Mouse (Mus musculus) CD8-positive naive resting alpha-beta T cell, adult 2 months (primary cell): ENCODE data around the gene Hmcn2.

Experiments
- DNase-seq, 2 experiments: peaks; one replicate each; pipeline ENCODE4 v3.0.0; 2022; ENCODE audit warnings: low read depth in 2 of 2, low spot score in 2 of 2

Gene Hmcn2

GRCm38 (mm10) chr2:31304801-31305665, 9.2 kb upstream of the Hmcn2 start:
- no peak for DNase-seq

- DNase-seq = peak in 1 of 2 experiments; percentile 32
Observed at GRCm38 (mm10) chr2:31305684-31306083, 8.5 kb upstream of the Hmcn2 start.

- no peak for DNase-seq
Observed at GRCm38 (mm10) chr2:31308257-31308656, 6.0 kb upstream of the Hmcn2 start.

- DNase-seq = no peak
Observed at GRCm38 (mm10) chr2:31309549-31309948, 4.7 kb upstream of the Hmcn2 start.

GRCm38 (mm10) chr2:31318162-31318561, 3.9 kb downstream of the Hmcn2 start:
- no peak for DNase-seq

- DNase-seq = no peak
Observed at GRCm38 (mm10) chr2:31319200-31319599, 5.0 kb downstream of the Hmcn2 start.

- no peak for DNase-seq
Observed at GRCm38 (mm10) chr2:31327186-31327585, 13.0 kb downstream of the Hmcn2 start.

GRCm38 (mm10) chr2:31337706-31338330, 23.6 kb downstream of the Hmcn2 start:
- DNase-seq = no peak

GRCm38 (mm10) chr2:31339826-31340225, 25.6 kb downstream of the Hmcn2 start:
- no peak for DNase-seq

GRCm38 (mm10) chr2:31341726-31342535, 27.7 kb downstream of the Hmcn2 start:
- DNase-seq = no peak

GRCm38 (mm10) chr2:31346096-31346495, 31.9 kb downstream of the Hmcn2 start:
- DNase-seq = no peak

- no peak for DNase-seq
Observed at GRCm38 (mm10) chr2:31348373-31348772, 34.2 kb downstream of the Hmcn2 start.

- no peak for DNase-seq
Observed at GRCm38 (mm10) chr2:31348850-31349249, 34.6 kb downstream of the Hmcn2 start.

- no peak for DNase-seq
Observed at GRCm38 (mm10) chr2:31356771-31357170, 42.6 kb downstream of the Hmcn2 start.

- DNase-seq = no peak
Observed at GRCm38 (mm10) chr2:31359316-31359715, 45.1 kb downstream of the Hmcn2 start.

GRCm38 (mm10) chr2:31367186-31367585, 53.0 kb downstream of the Hmcn2 start:
- no peak for DNase-seq

GRCm38 (mm10) chr2:31371396-31371795, 57.2 kb downstream of the Hmcn2 start:
- DNase-seq = no peak

- DNase-seq = no peak
Observed at GRCm38 (mm10) chr2:31372186-31372585, 58.0 kb downstream of the Hmcn2 start.

GRCm38 (mm10) chr2:31374415-31374814, 60.2 kb downstream of the Hmcn2 start:
- no peak for DNase-seq

GRCm38 (mm10) chr2:31376057-31376456, 61.8 kb downstream of the Hmcn2 start:
- no peak for DNase-seq

- no peak for DNase-seq
Observed at GRCm38 (mm10) chr2:31377481-31377880, 63.3 kb downstream of the Hmcn2 start.
